Mouse (Mus musculus) G1E (cell line): ENCODE measurements around the gene Sugp2.

ENCODE experiments used
- CTCF ChIP-seq: IDR thresholded peaks from 2 replicates; pipeline ENCODE4 v1.5.1; 2012; ENCODE audit warnings: low read depth, low read length, inconsistent platforms, mixed read lengths
- TAL1 ChIP-seq: conservative IDR thresholded peaks from 2 replicates; pipeline ENCODE4 v1.6.1; 2012; ENCODE audit warnings: low read depth, low read length, inconsistent platforms, mixed read lengths

- TF ChIP-seq CTCF (no peak), TAL1 (no peak)
Measured at GRCm38 (mm10) chr8:70302358-70302890, 68.4 kb downstream of the Sugp2 start, which contains the start of the genes Ddx49 and Cope.
